Mouse (Mus musculus) CH12.LX (cell line): ENCODE data around the gene Nkap. TPM values are rescaled to one million over a fixed set of nuclear protein-coding genes. Genes with fewer than 3 reads are reported as not detected.
"Not testable (repeated sequence)": the region's sequence is repeated elsewhere in the genome, so short reads cannot be mapped to it uniquely, and the experiment has no call there.

ENCODE experiments used
- DNase-seq: peaks from one replicate; pipeline ENCODE4 v3.0.0-alpha.2; 2013; ENCODE audit errors: extremely low read depth
- H3K27ac ChIP-seq: 2 replicates; pipeline ENCODE4 v1.5.1; 2012; ENCODE audit warnings: low read depth, mild to moderate bottlenecking, control low read depth, moderate library complexity; ENCODE audit not compliant: insufficient read depth
- H3K27me3 ChIP-seq: replicated peaks from 2 replicates; pipeline ENCODE3; 2012; ENCODE audit warnings: inconsistent platforms
- H3K36me3 ChIP-seq, 2 experiments: replicated peaks in 1 of 2; 2 replicates each; pipeline versions ENCODE3 to v1.6.1; 2012; ENCODE audit warnings: inconsistent platforms in 1 of 2, low read length in 1 of 2, mild to moderate bottlenecking in 1 of 2, mixed read lengths in 1 of 2, moderate library complexity in 1 of 2; ENCODE audit not compliant: control insufficient read depth in 1 of 2, insufficient read depth in 1 of 2
- H3K4me1 ChIP-seq, 2 experiments: 2 replicates each; pipeline ENCODE4 v1.6.1; 2012; ENCODE audit warnings: inconsistent platforms in 1 of 2, moderate library complexity in 1 of 2; ENCODE audit not compliant: insufficient read depth in 2 of 2, control insufficient read depth in 1 of 2
- H3K4me2 ChIP-seq: 2 replicates; pipeline ENCODE4 v1.6.1; 2012; ENCODE audit warnings: low read depth, mild to moderate bottlenecking, control low read depth; ENCODE audit not compliant: poor library complexity, insufficient read depth, severe bottlenecking
- H3K4me3 ChIP-seq, 3 experiments: fragments of 150-350 bp in 1 of 3; sonication (generic) in 1 of 3; replicated peaks in 1 of 3; 2 replicates each; pipeline versions ENCODE3 to v1.5.1; 2011 to 2012; ENCODE audit warnings: low read depth in 2 of 3, low read length in 2 of 3, mild to moderate bottlenecking in 2 of 3, moderate library complexity in 2 of 3, control low read depth in 1 of 3, improper control_type of control experiment in 1 of 3, inconsistent platforms in 1 of 3, mixed read lengths in 1 of 3; ENCODE audit not compliant: poor library complexity in 1 of 3
- H3K79me2 ChIP-seq: replicated peaks from 2 replicates; pipeline ENCODE4 v1.6.1; 2012; ENCODE audit warnings: mild to moderate bottlenecking, moderate library complexity; ENCODE audit not compliant: control insufficient read depth, poor library complexity, insufficient read depth, severe bottlenecking; ENCODE audit errors: extremely low read depth
- H3K9ac ChIP-seq: 2 replicates; pipeline ENCODE4 v1.6.1; 2012; ENCODE audit warnings: low read depth, mild to moderate bottlenecking, control low read depth, moderate library complexity; ENCODE audit not compliant: insufficient read depth
- H3K9me3 ChIP-seq: replicated peaks from 2 replicates; pipeline ENCODE3; 2012; ENCODE audit warnings: low read length, inconsistent platforms, mixed read lengths
- CHD2 ChIP-seq: IDR thresholded peaks from 2 replicates; pipeline ENCODE4 v1.6.1; 2011; ENCODE audit warnings: low read length, improper control_type of control experiment
- E2F4 ChIP-seq: IDR thresholded peaks from 2 replicates; pipeline ENCODE4 v1.6.1; 2011; ENCODE audit warnings: low read depth, low read length, improper control_type of control experiment; ENCODE audit not compliant: insufficient replicate concordance
- EP300 ChIP-seq: IDR thresholded peaks from 2 replicates; pipeline ENCODE4 v1.6.1; 2011; ENCODE audit warnings: low read length, improper control_type of control experiment
- HCFC1 ChIP-seq: IDR thresholded peaks from 2 replicates; pipeline ENCODE4 v1.6.1; 2012; ENCODE audit warnings: low read depth, mild to moderate bottlenecking, inconsistent platforms, low read length, improper control_type of control experiment
- IRF4 ChIP-seq: IDR thresholded peaks from 2 replicates; pipeline ENCODE4 v1.6.1; 2014; ENCODE audit warnings: low read depth, mild to moderate bottlenecking, inconsistent platforms, low read length, improper control_type of control experiment
- JUND ChIP-seq: conservative IDR thresholded peaks from 2 replicates; pipeline ENCODE4 v1.6.1; 2011; ENCODE audit warnings: low read depth, low read length, improper control_type of control experiment
- KAT2A ChIP-seq: IDR thresholded peaks from 2 replicates; pipeline ENCODE4 v1.6.1; 2012; ENCODE audit warnings: low read length, improper control_type of control experiment, inconsistent platforms; ENCODE audit not compliant: insufficient replicate concordance
- MAZ ChIP-seq: IDR thresholded peaks from 2 replicates; pipeline ENCODE4 v1.6.1; 2012; ENCODE audit warnings: low read depth, mild to moderate bottlenecking, inconsistent platforms, low read length, improper control_type of control experiment, moderate library complexity
- NELFE ChIP-seq: IDR thresholded peaks from 2 replicates; pipeline ENCODE4 v1.6.1; 2011; ENCODE audit warnings: low read depth, low read length, improper control_type of control experiment
- NRF1 ChIP-seq: IDR thresholded peaks from 2 replicates; pipeline ENCODE4 v1.6.1; 2014; ENCODE audit warnings: low read depth, mild to moderate bottlenecking, inconsistent platforms, low read length, improper control_type of control experiment, moderate library complexity
- POLR2A ChIP-seq: IDR thresholded peaks from 2 replicates; pipeline ENCODE4 v1.6.1; 2011; ENCODE audit warnings: low read depth, mild to moderate bottlenecking, improper control_type of control experiment, low read length
- POLR2AphosphoS2 ChIP-seq: IDR thresholded peaks from 2 replicates; pipeline ENCODE4 v1.6.1; 2011; ENCODE audit warnings: low read depth, low read length, improper control_type of control experiment
- RCOR1 ChIP-seq: conservative IDR thresholded peaks from 2 replicates; pipeline ENCODE4 v1.6.1; 2012; ENCODE audit warnings: low read depth, mild to moderate bottlenecking, inconsistent platforms, low read length, improper control_type of control experiment
- TBP ChIP-seq: conservative IDR thresholded peaks from 2 replicates; pipeline ENCODE4 v1.6.1; 2011; ENCODE audit warnings: low read depth, low read length, improper control_type of control experiment
- TCF12 ChIP-seq: IDR thresholded peaks from 2 replicates; pipeline ENCODE4 v1.6.1; 2014; ENCODE audit warnings: low read depth, mild to moderate bottlenecking, inconsistent platforms, low read length, improper control_type of control experiment
- UBTF ChIP-seq: IDR thresholded peaks from 2 replicates; pipeline ENCODE4 v1.6.1; 2012; ENCODE audit warnings: low read depth, mild to moderate bottlenecking, inconsistent platforms, low read length, improper control_type of control experiment, moderate library complexity
- USF1 ChIP-seq: IDR thresholded peaks from 2 replicates; pipeline ENCODE4 v1.6.1; 2014; ENCODE audit warnings: low read depth, mild to moderate bottlenecking, inconsistent platforms, low read length, improper control_type of control experiment
- ZMIZ1 ChIP-seq: IDR thresholded peaks from 2 replicates; pipeline ENCODE4 v1.6.1; 2012; ENCODE audit warnings: low read depth, mild to moderate bottlenecking, inconsistent platforms, low read length, improper control_type of control experiment
- ZNF384 ChIP-seq: IDR thresholded peaks from 2 replicates; pipeline ENCODE4 v1.6.1; 2012; ENCODE audit warnings: low read depth, low read length, improper control_type of control experiment, inconsistent platforms
- dilution Hi-C: fragments of 300-500 bp; cut with MboI; formaldehyde crosslinking; loops from 2 replicates; pipeline ENCODE4 v1.14.3; 2020; ENCODE audit warnings: low sequenced_read_pairs; ENCODE audit not compliant: extremely low pct_unique_long_range_greater_than_20kb, extremely low pct_ligation_motif_present
- in situ Hi-C: fragments of 300-500 bp; cut with MboI; formaldehyde crosslinking; loops from 3 replicates; pipeline ENCODE4 v1.14.3; 2019; ENCODE audit warnings: low sequenced_read_pairs, low pct_ligation_motif_present, low pct_unique_long_range_greater_than_20kb, mixed read lengths
- polyA plus RNA-seq: library from polyadenylated mRNA; unstranded; fragments of >175 nt; gene quantifications from 2 replicates; pipeline ENCODE4 v1.2.1, GENCODE M21; 2012; ENCODE audit warnings: low read depth; ENCODE audit not compliant: insufficient read length
- total RNA-seq, 2 experiments: library from RNA; depleted of rRNA; stranded (reverse); fragments of 300-350 nt in 1 of 2; fragments of >200 nt in 1 of 2; gene quantifications; 2 replicates each; pipeline ENCODE4 v1.2.3; 2012 to 2014

The Nkap gene
- total and polyA plus RNA-seq, 3 experiments, result 11.6 to 28.2 (median 19.4) TPM

- H3K9me3 ChIP-seq, H3K4me3 ChIP-seq, DNase-seq, H3K27ac ChIP-seq, H3K27me3 ChIP-seq, H3K4me1 ChIP-seq, H3K4me2 ChIP-seq, H3K9ac ChIP-seq, dilution Hi-C loops, in situ Hi-C loops: not testable (repeated sequence)
- peaks cover 17 to 25% of the 10 kb centered on the region in 2 experiments for H3K36me3 ChIP-seq
- peak; percentile 81 for TF ChIP-seq TBP
- H3K79me2 ChIP-seq, result peaks cover 23% of the 10 kb centered on the region
Observed at GRCm38 (mm10) chrX:37080345-37080744, 46.2 kb upstream of the Nkap start.

GRCm38 (mm10) chrX:37081194-37081593, 45.4 kb upstream of the Nkap start:
- no peaks in the 10 kb centered on the region for H3K9me3 ChIP-seq
- TF ChIP-seq UBTF (no peak), HCFC1 (no peak), TCF12 (no peak), RCOR1 (no peak), TBP (no peak), MAZ (no peak), POLR2A (peak; percentile 30; the same call in 1 of the 2 replicates), POLR2AphosphoS2 (peak; percentile 95), JUND (no peak), IRF4 (no peak), EP300 (no peak), ZMIZ1 (no peak), ZNF384 (peak; percentile 13; the same call in 1 of the 2 replicates), KAT2A (no peak), NELFE (no peak), CHD2 (peak; percentile 24), NRF1 (no peak), USF1 (no peak), E2F4 (no peak)
- peaks cover 17 to 25% of the 10 kb centered on the region in 2 experiments for H3K36me3 ChIP-seq
- H3K4me3 ChIP-seq, result no peak overlapping the region
- in situ Hi-C loops (no loop called here), dilution Hi-C loops (no loop called here)
- no peak overlapping the region for H3K27ac ChIP-seq
- no peak overlapping the region for H3K9ac ChIP-seq
- H3K4me1 ChIP-seq, result peaks cover 0 to 11% of the 10 kb centered on the region in 2 experiments; a peak in 2 of 4 replicates
- H3K79me2 ChIP-seq, result peaks cover 23% of the 10 kb centered on the region
- H3K27me3 ChIP-seq, result no peaks in the 10 kb centered on the region
- no peak overlapping the region for H3K4me2 ChIP-seq
- DNase-seq, result no peak
